Mouse (Mus musculus) cerebellum, adult 2 months (tissue): ENCODE measurements around the gene Zpr1. TPM values are rescaled to one million over a fixed set of nuclear protein-coding genes. Genes with fewer than 3 reads are reported as not detected.
"Not testable (repeated sequence)": the region's sequence is repeated elsewhere in the genome, so short reads cannot be mapped to it uniquely, and the experiment has no call there.

Experiments
- DNase-seq, 2 experiments: peaks; one replicate each; pipeline ENCODE4 v3.0.0; 2021
- H3K27ac ChIP-seq: fragments of 200-500 bp; 2 replicates; pipeline ENCODE4 v1.5.1; 2012; ENCODE audit warnings: low read length, control low read depth, inconsistent platforms; ENCODE audit not compliant: insufficient read depth
- H3K27me3 ChIP-seq: fragments of 200-500 bp; 2 replicates; pipeline ENCODE4 v1.6.1; 2012; ENCODE audit warnings: inconsistent platforms, mild to moderate bottlenecking, low read length, moderate library complexity; ENCODE audit not compliant: control insufficient read depth, insufficient read depth
- H3K4me1 ChIP-seq: fragments of 200-500 bp; 2 replicates; pipeline ENCODE4 v1.6.1; 2011; ENCODE audit warnings: low read length; ENCODE audit not compliant: control insufficient read depth, insufficient read depth
- H3K4me3 ChIP-seq: fragments of 200-500 bp; replicated peaks from 2 replicates; pipeline ENCODE3; 2011; ENCODE audit warnings: mild to moderate bottlenecking, low read depth, low read length, control low read depth; ENCODE audit not compliant: insufficient read depth
- CTCF ChIP-seq: fragments of 200-500 bp; IDR thresholded peaks from 2 replicates; pipeline ENCODE4 v1.5.1; 2011; ENCODE audit warnings: low read depth, mild to moderate bottlenecking, control low read depth, low read length, moderate library complexity, borderline replicate concordance; ENCODE audit not compliant: insufficient read depth
- POLR2A ChIP-seq: fragments of 200-500 bp; IDR thresholded peaks from 2 replicates; pipeline ENCODE4 v1.6.1; 2011; ENCODE audit warnings: low read length, control low read depth, borderline replicate concordance; ENCODE audit not compliant: insufficient read depth
- WGBS: fragments of 180-500 bp; shearing (Covaris S2); methylation state at CpG from one replicate; pipeline ENCODE4 v1.1.7; 2018; 5-methylcytosine and 5-hydroxymethylcytosine counted together
- polyA plus RNA-seq: library from polyadenylated mRNA; depleted of rRNA; stranded (reverse); fragments of >200 nt; gene quantifications from 2 replicates; pipeline ENCODE4 v1.2.3, GENCODE M21; 2012

Gene Zpr1
- polyA plus RNA-seq, 1 experiment, result 40.3 TPM

DNA sequence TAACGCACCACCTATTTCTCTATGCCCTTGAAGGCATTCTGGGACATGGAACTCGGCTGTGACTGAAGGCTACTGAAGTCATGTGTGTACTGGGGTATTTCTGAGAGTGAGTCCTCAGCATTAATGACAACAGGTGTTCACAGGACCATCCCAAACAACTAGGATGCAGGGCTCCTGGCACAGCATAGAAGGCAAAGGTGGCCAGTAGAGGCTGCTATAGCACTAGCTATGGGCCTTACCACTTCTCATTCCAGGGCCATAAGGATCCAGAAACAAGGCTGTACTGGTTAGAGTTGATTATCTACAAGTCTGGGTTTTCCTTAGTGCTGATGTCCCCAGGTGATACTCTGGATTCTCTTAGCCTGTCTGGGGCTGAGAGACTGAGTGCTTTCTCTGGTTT lies 42.1 kb downstream of the Zpr1 start:
- no peak overlapping the region for H3K27ac ChIP-seq
- no peaks in the 10 kb centered on the region for H3K27me3 ChIP-seq
- TF ChIP-seq POLR2A (no peak), CTCF (no peak)
- H3K4me1 ChIP-seq, result peaks cover 3% of the 10 kb centered on the region; the same call in 1 of the 2 replicates
- 47% methylated on average over 2 of the region's 2 CpGs for WGBS
- DNase-seq, result no peak
- no peak overlapping the region for H3K4me3 ChIP-seq

DNA sequence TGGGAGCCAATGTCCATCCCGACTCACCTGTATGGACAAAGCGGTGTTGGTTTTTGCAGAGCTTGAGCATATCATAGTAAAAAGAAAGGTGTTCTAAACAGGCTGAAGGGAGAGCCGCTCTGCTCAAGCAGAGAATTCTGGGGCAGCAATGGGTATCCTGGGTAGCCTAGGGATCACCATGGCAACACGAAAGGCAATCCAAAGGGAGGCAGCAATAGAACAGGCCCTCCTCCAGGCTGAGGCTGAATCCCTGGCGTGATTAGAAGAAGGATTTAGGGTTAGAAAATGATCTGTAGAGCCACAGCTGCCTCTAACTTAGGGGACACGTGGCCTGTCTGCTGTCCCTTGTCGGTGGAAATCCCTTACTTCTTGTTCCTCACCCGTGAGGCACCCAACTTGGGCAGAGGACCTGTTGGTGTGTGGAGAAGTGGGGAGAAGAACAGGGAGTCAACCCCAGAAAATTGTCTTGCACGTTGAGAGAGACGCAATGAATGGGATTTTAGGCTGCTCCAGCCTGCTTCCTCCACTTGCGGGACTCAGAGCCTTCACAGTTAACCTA lies 43.0 kb downstream of the Zpr1 start:
- no peaks in the 10 kb centered on the region for H3K27me3 ChIP-seq
- H3K4me1 ChIP-seq, result peaks cover 3% of the 10 kb centered on the region; the same call in 1 of the 2 replicates
- 67% methylated on average over 11 of the region's 11 CpGs for WGBS
- H3K4me3 ChIP-seq, result no peak overlapping the region
- no peak overlapping the region for H3K27ac ChIP-seq
- no peak for TF ChIP-seq CTCF
- no peak for TF ChIP-seq POLR2A
- no peak for DNase-seq

DNA sequence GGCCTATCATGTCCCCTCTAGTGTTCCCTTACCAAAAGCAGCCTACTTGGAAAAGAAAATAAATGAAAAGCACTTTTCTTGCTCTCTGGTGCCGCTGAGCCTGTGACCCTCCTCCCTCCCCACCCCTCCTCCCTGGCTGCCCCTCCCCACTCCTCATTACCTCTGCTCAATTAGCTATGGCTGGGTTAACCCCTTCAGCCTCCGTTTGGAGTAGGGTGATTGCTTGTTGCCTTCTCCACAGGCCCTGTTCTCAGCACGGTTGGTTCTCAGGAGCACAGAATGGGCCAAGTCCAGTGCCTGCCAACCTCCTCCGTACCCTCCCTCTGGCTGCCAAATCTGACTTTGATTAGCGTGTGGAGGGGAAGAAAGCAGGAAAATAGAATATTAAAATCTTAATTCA lies 43.5 kb downstream of the Zpr1 start:
- H3K4me1 ChIP-seq, result peaks cover 3% of the 10 kb centered on the region; the same call in 1 of the 2 replicates
- H3K27ac ChIP-seq, result no peak overlapping the region
- H3K27me3 ChIP-seq, result no peaks in the 10 kb centered on the region
- no peak for DNase-seq
- WGBS, result 21% methylated on average over 5 of the region's 5 CpGs
- no peak overlapping the region for H3K4me3 ChIP-seq
- no peak for TF ChIP-seq POLR2A
- TF ChIP-seq CTCF, result no peak

DNA sequence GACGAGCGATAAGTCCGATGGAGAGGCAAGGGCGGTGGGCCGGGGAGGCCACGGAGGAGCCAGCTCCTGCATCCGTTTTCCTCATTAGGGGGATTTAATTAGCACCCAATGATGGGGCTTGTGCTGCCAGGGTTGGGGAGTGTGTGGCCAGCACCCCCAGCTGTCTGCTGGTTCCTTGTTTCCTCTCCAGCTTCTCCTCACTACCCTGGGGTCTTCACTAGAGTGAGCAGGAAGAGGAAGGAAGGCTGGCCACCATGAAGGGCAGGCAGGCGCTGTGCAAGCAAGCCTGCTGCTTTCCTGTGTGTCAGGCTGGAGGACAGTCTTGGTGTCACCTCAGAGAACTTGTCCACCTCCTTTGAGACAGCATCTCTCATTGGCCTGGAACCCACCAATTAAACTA lies 44.0 kb downstream of the Zpr1 start:
- Histone ChIP-seq H3K4me1 (peaks cover 3% of the 10 kb centered on the region; the same call in 1 of the 2 replicates), H3K4me3 (no peak overlapping the region), H3K27me3 (no peaks in the 10 kb centered on the region), H3K27ac (no peak overlapping the region)
- DNase-seq, result no peak
- TF ChIP-seq POLR2A (no peak), CTCF (no peak)
- 51% methylated on average over 8 of the region's 8 CpGs for WGBS

DNA sequence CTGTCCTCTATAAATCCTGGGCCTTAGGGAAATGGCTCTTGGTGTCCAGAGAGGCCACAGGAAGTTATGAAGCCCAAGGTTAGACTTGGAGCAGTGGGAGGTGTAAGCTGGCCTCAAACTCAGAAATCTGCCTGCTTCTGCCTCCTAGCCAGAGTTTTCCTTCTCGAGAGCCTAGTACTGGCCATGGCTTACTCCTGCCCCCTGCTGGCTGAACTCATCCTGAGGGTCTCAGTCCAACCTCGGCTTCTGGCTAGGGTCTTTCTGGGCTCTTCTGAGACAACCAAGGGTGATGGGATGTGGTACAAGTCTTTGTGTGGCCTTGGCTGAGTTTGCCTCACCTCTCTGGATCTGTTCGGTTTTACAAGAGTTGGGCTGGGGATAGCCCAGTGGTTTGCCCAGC lies 45.1 kb downstream of the Zpr1 start:
- no peak for TF ChIP-seq POLR2A
- TF ChIP-seq CTCF, result no peak
- 93% methylated on average over 3 of the region's 3 CpGs for WGBS
- no peak overlapping the region for H3K4me3 ChIP-seq

DNA sequence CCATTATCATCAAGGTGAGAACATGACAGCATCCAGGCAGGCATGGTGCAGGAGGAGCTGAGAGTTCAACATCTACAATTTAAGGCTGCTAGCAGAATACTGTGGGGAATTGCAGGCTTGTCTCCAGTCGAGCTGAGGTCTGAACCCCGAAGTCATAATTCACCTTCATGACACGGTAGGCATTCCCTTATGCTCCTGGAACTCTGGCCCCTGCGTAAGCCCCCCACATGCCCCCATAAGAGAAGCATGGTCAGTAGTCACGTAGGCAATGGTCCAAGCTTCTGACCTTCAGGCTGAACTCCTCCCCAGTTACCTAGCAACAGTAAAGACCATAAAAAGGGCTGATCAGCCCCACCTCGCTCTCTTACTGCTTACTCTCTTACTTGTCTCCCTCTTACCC lies 47.0 kb downstream of the Zpr1 start, which contains the start of gene 4931429L15Rik:
Gene 4931429L15Rik, minus strand, starts transcription at position 101 of the 400 bp plus-strand sequence.
- 87% methylated on average over 6 of the region's 6 CpGs for WGBS
- not testable (repeated sequence) for H3K4me1 ChIP-seq, DNase-seq, H3K27me3 ChIP-seq, H3K4me3 ChIP-seq, H3K27ac ChIP-seq

More for the DNA sequence above, 45.1 kb downstream of the Zpr1 start:
- Histone ChIP-seq H3K27ac (no peak overlapping the region), H3K4me1 (peaks cover 3% of the 10 kb centered on the region; the same call in 1 of the 2 replicates), H3K27me3 (no peaks in the 10 kb centered on the region)
- no peak for DNase-seq

DNA sequence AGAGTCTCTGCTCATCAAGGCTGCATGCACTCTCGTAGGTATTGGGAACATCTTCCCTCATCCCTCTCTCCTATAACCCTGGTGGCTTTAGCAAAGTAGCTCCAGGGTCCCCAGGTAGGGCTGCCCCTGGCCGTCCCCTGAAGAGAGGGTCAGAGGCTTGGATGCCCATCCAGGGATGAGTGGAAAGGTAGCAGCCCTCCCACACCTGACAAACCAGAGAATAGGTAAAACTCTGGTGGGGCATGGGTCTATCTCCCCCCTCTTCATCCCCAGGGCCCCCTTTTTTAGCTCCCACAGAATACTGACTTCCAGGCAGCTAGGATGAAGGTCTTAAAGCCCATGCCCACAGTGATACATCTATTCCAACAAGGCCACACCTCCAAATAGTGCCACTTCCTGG lies 47.6 kb downstream of the Zpr1 start:
- TF ChIP-seq CTCF, result no peak
- no peak for TF ChIP-seq POLR2A
- Histone ChIP-seq H3K27me3 (no peaks in the 10 kb centered on the region), H3K4me3 (no peak overlapping the region), H3K27ac (no peak overlapping the region), H3K4me1 (peaks cover 3% of the 10 kb centered on the region; the same call in 1 of the 2 replicates)
- peak in 1 of 2 experiments; percentile 2 for DNase-seq
- 98% methylated on average over 2 of the region's 2 CpGs for WGBS

DNA sequence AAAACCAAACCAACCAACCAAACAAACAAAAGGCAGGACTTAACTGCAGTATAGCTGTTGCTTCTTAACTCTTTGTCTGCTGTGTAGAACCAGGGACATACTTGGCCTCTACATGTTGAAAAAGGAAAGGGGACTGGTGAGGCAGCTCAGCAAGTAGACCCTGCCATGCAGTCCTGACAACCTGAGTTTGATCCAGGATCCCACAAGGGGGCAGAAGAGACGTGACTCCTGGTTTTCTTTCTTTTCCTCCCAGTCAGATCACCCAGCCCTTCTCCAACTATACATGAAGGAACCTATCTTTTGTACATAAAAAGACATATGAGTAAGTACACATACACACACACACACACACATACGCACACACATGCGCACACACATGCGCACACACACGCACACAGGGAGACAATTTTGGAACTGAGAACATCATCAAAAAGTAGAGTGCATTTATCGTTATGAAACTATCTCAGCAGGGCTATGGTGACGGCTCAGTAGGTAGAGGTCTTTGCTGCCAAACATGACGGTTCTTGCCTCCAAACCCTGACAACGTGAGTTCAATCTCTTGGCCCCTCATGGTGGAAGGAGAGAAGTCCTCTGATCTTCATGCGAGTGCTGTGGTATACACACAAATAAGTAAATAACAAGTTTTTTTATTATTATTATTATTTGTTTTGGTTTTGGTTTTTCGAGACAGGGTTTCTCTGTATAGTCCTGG lies 54.0 kb downstream of the Zpr1 start:
- peaks cover 13% of the 10 kb centered on the region; the same call in 1 of the 2 replicates for H3K4me1 ChIP-seq
- H3K27me3 ChIP-seq, result no peaks in the 10 kb centered on the region
- no peak for DNase-seq
- no peak overlapping the region for H3K27ac ChIP-seq
- TF ChIP-seq POLR2A, result no peak
- no peak for TF ChIP-seq CTCF
- WGBS, result 83% methylated on average over 11 of the region's 11 CpGs
- H3K4me3 ChIP-seq, result no peak overlapping the region
